Mouse (Mus musculus) testis, adult 2 months (tissue): ENCODE measurements at regions not wholly inside any gene's neighbourhood (a gene's known extent, or its start where the extent isn't known, plus 50 kb on each side); places are given as distances from the start of the nearest gene placed in this dataset.

Experiments
- H3K27ac ChIP-seq: fragments of 200-500 bp; 2 replicates; pipeline ENCODE4 v1.5.1; 2012; ENCODE audit warnings: low read depth, low read length; ENCODE audit not compliant: control insufficient read depth, insufficient read depth
- H3K27me3 ChIP-seq: fragments of 200-500 bp; 2 replicates; pipeline ENCODE4 v1.6.1; 2012; ENCODE audit warnings: mild to moderate bottlenecking, low read length, moderate library complexity; ENCODE audit not compliant: control insufficient read depth, insufficient read depth
- H3K36me3 ChIP-seq: fragments of 200-500 bp; 2 replicates; pipeline ENCODE4 v1.6.1; 2012; ENCODE audit warnings: mild to moderate bottlenecking, low read length; ENCODE audit not compliant: control insufficient read depth, insufficient read depth
- H3K4me1 ChIP-seq: fragments of 200-500 bp; 2 replicates; pipeline ENCODE4 v1.6.1; 2012; ENCODE audit warnings: low read length; ENCODE audit not compliant: control insufficient read depth, insufficient read depth
- H3K4me3 ChIP-seq: fragments of 200-500 bp; 2 replicates; pipeline ENCODE4 v1.5.1; 2012; ENCODE audit warnings: low read depth, mild to moderate bottlenecking, low read length, moderate library complexity, mixed read lengths; ENCODE audit not compliant: control insufficient read depth
- CTCF ChIP-seq: fragments of 200-500 bp; IDR thresholded peaks from 2 replicates; pipeline ENCODE4 v1.5.1; 2012; ENCODE audit warnings: low read depth, mild to moderate bottlenecking, inconsistent platforms, low read length, moderate library complexity; ENCODE audit not compliant: control insufficient read depth, insufficient read depth, insufficient replicate concordance
- POLR2A ChIP-seq: fragments of 200-500 bp; IDR thresholded peaks from 2 replicates; pipeline ENCODE4 v1.6.1; 2012; ENCODE audit warnings: low read depth, mild to moderate bottlenecking, inconsistent platforms, low read length, moderate library complexity; ENCODE audit not compliant: control insufficient read depth

GRCm38 (mm10) chr1:105178773-105179172, 177.7 kb downstream of the Rnf152 start:
- Histone ChIP-seq H3K4me1 (no peaks in the 10 kb centered on the region), H3K4me3 (no peak overlapping the region), H3K27me3 (no peaks in the 10 kb centered on the region), H3K36me3 (no peaks in the 10 kb centered on the region), H3K27ac (no peak overlapping the region)
- TF ChIP-seq CTCF = no peak
- no peak for TF ChIP-seq POLR2A

- no peak overlapping the region for H3K4me3 ChIP-seq
- H3K4me1 ChIP-seq = no peaks in the 10 kb centered on the region
- no peak for TF ChIP-seq CTCF
- TF ChIP-seq POLR2A = no peak
- H3K36me3 ChIP-seq = no peaks in the 10 kb centered on the region
- H3K27ac ChIP-seq = no peak overlapping the region
- no peaks in the 10 kb centered on the region for H3K27me3 ChIP-seq
These were observed 178.6 kb downstream of the Rnf152 start for GRCm38 (mm10) chr1:105177938-105178337.

GRCm38 (mm10) chr1:105177015-105177762, 179.3 kb downstream of the Rnf152 start:
- Histone ChIP-seq H3K4me1 (no peaks in the 10 kb centered on the region), H3K27ac (no peak overlapping the region), H3K36me3 (no peaks in the 10 kb centered on the region), H3K27me3 (no peaks in the 10 kb centered on the region), H3K4me3 (no peak overlapping the region)
- TF ChIP-seq POLR2A = no peak
- TF ChIP-seq CTCF = no peak

- H3K36me3 ChIP-seq = no peaks in the 10 kb centered on the region
- no peak overlapping the region for H3K27ac ChIP-seq
- no peaks in the 10 kb centered on the region for H3K27me3 ChIP-seq
- TF ChIP-seq CTCF = no peak
- no peak for TF ChIP-seq POLR2A
- no peak overlapping the region for H3K4me3 ChIP-seq
- H3K4me1 ChIP-seq = no peaks in the 10 kb centered on the region
These were observed 185.5 kb downstream of the Rnf152 start for GRCm38 (mm10) chr1:105170979-105171378.

GRCm38 (mm10) chr1:105170114-105170506, 186.4 kb downstream of the Rnf152 start:
- H3K4me1 ChIP-seq = no peaks in the 10 kb centered on the region

GRCm38 (mm10) chr1:105169455-105170113, 186.9 kb downstream of the Rnf152 start:
- no peaks in the 10 kb centered on the region for H3K27me3 ChIP-seq
- no peaks in the 10 kb centered on the region for H3K4me1 ChIP-seq
- no peak for TF ChIP-seq CTCF
- TF ChIP-seq POLR2A = no peak
- no peak overlapping the region for H3K27ac ChIP-seq
- no peak overlapping the region for H3K4me3 ChIP-seq
- no peaks in the 10 kb centered on the region for H3K36me3 ChIP-seq

More at GRCm38 (mm10) chr1:105170114-105170506, 186.4 kb downstream of the Rnf152 start:
- H3K36me3 ChIP-seq = no peaks in the 10 kb centered on the region
- no peak for TF ChIP-seq CTCF
- no peak for TF ChIP-seq POLR2A
- H3K27me3 ChIP-seq = no peaks in the 10 kb centered on the region
- H3K27ac ChIP-seq = no peak overlapping the region
- H3K4me3 ChIP-seq = no peak overlapping the region

- Histone ChIP-seq H3K27me3 (no peaks in the 10 kb centered on the region), H3K4me3 (no peak overlapping the region), H3K4me1 (no peaks in the 10 kb centered on the region), H3K36me3 (no peaks in the 10 kb centered on the region), H3K27ac (no peak overlapping the region)
- TF ChIP-seq POLR2A (no peak), CTCF (no peak)
These were observed 187.7 kb downstream of the Rnf152 start for GRCm38 (mm10) chr1:105168808-105169207.
